Mouse (Mus musculus) megakaryocyte-erythroid progenitor cell, adult 5-6 weeks (primary cell): ENCODE data around the gene Dlgap3. TPM values are rescaled to one million over a fixed set of nuclear protein-coding genes. Genes with fewer than 3 reads are reported as not detected.

Experiments used
- ATAC-seq: replicated peaks from 2 replicates; pipeline ENCODE4 v1.8.0; 2016; ENCODE audit warnings: mild to moderate bottlenecking, inconsistent platforms; ENCODE audit not compliant: severe bottlenecking, poor library complexity, low FRiP score, low TSS enrichment
- total RNA-seq, 2 experiments: library from RNA; stranded (forward) in 1 of 2; stranded (reverse) in 1 of 2; fragments of 200-1000, 215-1000 nt in 1 of 2; fragments of >200 nt in 1 of 2; fragmentation: Nextera tagmentation in 1 of 2; gene quantifications; 2 replicates each; pipeline ENCODE4 v1.2.3; 2014 to 2017

Dlgap3 gene
- total RNA-seq, 2 experiments from 2014 or later, result not detected

DNA sequence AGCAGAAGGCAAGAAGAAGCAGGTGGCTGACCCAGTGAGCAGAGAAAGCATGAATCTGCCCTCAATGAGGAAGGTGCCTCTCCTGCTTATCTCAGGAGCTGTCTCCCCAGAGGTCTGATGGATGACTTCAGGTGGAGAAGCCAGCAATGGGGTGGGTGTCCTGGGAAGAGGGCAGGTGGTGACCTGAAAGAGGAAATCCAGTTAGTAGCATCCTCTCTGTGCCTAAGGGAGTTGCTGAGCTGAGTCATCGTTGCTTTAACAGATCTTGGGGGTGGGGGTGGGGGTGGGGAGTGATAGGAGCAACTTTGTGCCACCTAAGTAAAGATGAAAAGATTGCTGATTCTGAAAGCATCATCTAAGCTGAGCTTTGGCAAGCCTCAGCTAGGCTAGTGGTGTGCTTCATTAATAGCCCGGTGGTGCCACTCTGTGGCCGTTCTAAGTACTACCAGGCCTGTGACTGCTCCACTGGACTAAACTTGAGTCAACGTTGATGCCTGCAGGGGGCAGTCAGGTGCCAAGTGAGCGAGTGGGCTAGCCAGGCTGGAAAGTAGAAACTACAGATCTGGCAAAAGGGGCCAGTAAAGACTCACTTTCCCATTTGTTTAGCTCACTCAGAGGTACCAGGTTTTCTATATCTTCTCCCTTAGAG is 80.8 kb downstream of the Dlgap3 start:
- ATAC-seq, result peak; percentile 99

GRCm38 (mm10) chr4:127251963-127252585 is 83.1 kb downstream of the Dlgap3 start:
- peak; percentile 56 for ATAC-seq

- ATAC-seq, result no peak
Measured at GRCm38 (mm10) chr4:127256739-127257138, 87.7 kb downstream of the Dlgap3 start.

- ATAC-seq, result no peak
Measured at GRCm38 (mm10) chr4:127258186-127258897, 89.3 kb downstream of the Dlgap3 start.

- no peak for ATAC-seq
Measured at GRCm38 (mm10) chr4:127261601-127262000, 92.6 kb downstream of the Dlgap3 start.

- no peak for ATAC-seq
Measured at GRCm38 (mm10) chr4:127263438-127264182, 94.6 kb downstream of the Dlgap3 start.

DNA sequence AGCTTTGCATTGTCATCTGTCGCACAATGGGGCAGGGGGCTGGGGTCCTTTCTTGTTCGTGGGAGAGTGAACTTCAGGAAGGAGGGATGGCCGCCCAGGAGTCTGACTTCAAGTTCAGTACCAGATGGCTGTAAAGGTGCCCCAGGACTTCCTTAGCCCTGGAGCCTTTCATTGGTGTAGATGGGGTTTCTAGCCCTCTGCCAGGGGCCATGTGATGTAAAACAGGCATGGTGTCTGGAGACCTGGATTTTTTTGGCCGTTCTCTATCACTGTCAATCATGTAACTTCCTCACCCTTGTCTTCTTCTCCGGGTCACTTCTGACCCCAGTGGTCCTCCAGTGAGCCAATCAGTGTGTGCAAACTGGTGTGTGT is 95.2 kb downstream of the Dlgap3 start:
- no peak for ATAC-seq

DNA sequence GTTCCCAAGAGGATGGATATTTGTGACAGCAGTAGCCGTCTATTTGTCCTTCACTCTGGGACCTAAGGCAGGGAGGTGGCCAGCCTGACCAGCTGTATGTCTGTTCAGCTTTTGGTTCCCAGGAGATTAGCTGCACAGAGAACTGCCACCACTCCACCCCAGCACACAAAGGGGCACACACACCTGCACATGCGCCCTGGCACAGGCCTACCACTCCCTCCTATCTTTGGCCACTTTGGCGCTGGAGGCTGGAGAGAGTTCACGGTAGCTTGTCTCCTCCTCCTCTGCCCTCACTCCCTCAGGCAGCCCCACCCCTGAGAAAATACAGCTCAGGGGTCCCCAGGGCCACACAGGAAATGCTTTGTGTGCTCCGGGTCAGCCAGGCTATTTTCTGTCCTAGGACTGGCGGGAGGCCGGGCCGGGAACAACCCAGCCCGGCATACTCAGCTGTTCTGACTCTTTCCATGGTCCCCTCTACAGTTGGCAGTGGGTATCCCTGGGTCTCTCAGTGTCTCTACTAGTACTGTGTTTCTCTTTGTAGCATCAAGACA is 109.5 kb downstream of the Dlgap3 start:
- ATAC-seq, result no peak

- ATAC-seq, result no peak
Measured at GRCm38 (mm10) chr4:127279241-127279640, 110.2 kb downstream of the Dlgap3 start.

Other genes with a start within 250 kb of the Dlgap3 start
- 38.7 and 57.2 TPM in 2 replicates for gene Zmym4, start 201.1 kb upstream of the Dlgap3 start, total RNA-seq (2014; fragmentation: Nextera tagmentation)
- gene Zmym4, start 201.1 kb upstream of the Dlgap3 start, total RNA-seq (2017), result 41.2 and 56.1 TPM in 2 replicates
- gene Sfpq, start 147.9 kb upstream of the Dlgap3 start, total RNA-seq (2014; fragmentation: Nextera tagmentation), result 426 and 540 TPM in 2 replicates
- 945 and 968 TPM in 2 replicates for gene Sfpq, start 147.9 kb upstream of the Dlgap3 start, total RNA-seq (2017)
- gene Zmym1, start 108.1 kb upstream of the Dlgap3 start, total RNA-seq (2014; fragmentation: Nextera tagmentation), result 13.6 and 16.8 TPM in 2 replicates
- 19.8 and 20.0 TPM in 2 replicates for gene Zmym1, start 108.1 kb upstream of the Dlgap3 start, total RNA-seq (2017)
- 12.3 and 17.9 TPM in 2 replicates for gene Zmym6, start 91.8 kb upstream of the Dlgap3 start, total RNA-seq (2014; fragmentation: Nextera tagmentation)
- 11.2 and 14.4 TPM in 2 replicates for gene Zmym6, start 91.8 kb upstream of the Dlgap3 start, total RNA-seq (2017)
- 5.3 and 8.9 TPM in 2 replicates for gene Tmem35b, start 45.5 kb upstream of the Dlgap3 start, total RNA-seq (2014; fragmentation: Nextera tagmentation)
- gene Tmem35b, start 45.5 kb upstream of the Dlgap3 start, total RNA-seq (2017), result 6.2 and 7.9 TPM in 2 replicates
- 22.7 and 25.5 TPM in 2 replicates for gene Smim12, start 74.6 kb downstream of the Dlgap3 start, total RNA-seq (2014; fragmentation: Nextera tagmentation)
- 28.9 and 29.2 TPM in 2 replicates for gene Smim12, start 74.6 kb downstream of the Dlgap3 start, total RNA-seq (2017)
- not detected in 2 replicates for gene Gja4, start 144.8 kb downstream of the Dlgap3 start, total RNA-seq (2014; fragmentation: Nextera tagmentation)
- gene Gja4, start 144.8 kb downstream of the Dlgap3 start, total RNA-seq (2017), result not detected in 2 replicates
- gene Gjb3, start 161.6 kb downstream of the Dlgap3 start, total RNA-seq (2014; fragmentation: Nextera tagmentation), result not detected in 2 replicates
- not detected in 2 replicates for gene Gjb3, start 161.6 kb downstream of the Dlgap3 start, total RNA-seq (2017)
- not detected in 2 replicates for gene Gjb4, start 184.9 kb downstream of the Dlgap3 start, total RNA-seq (2014; fragmentation: Nextera tagmentation)
- not detected in 2 replicates for gene Gjb4, start 184.9 kb downstream of the Dlgap3 start, total RNA-seq (2017)
- gene Gjb5, start 189.0 kb downstream of the Dlgap3 start, total RNA-seq (2014; fragmentation: Nextera tagmentation), result not detected in 2 replicates
- not detected in 2 replicates for gene Gjb5, start 189.0 kb downstream of the Dlgap3 start, total RNA-seq (2017)